In genomic region chr19:37174716-37175435, GRCm38 (mm10) we compare ENCODE assay signal across 8 mouse cellular contexts. TPM values are rescaled to one million over a fixed set of nuclear protein-coding genes. Genes with fewer than 3 reads are reported as not detected.
A peak's percentile ranks its signal among the peaks of the same experiment; 100 is the strongest.
DNase-seq lines count a peak whose midpoint lies in the region; ATAC-seq and TF ChIP-seq lines count a peak whose summit lies in the region.

No protein-coding gene starts in this region.

- peak; percentile 81 for ATAC-seq in forebrain, embryonic 11.5 days (replicated peaks; ENCODE audit: low FRiP score)
- peak; percentile 63 for ATAC-seq in heart, embryonic 16.5 days (replicated peaks; ENCODE audit: extremely low read depth, insufficient read depth, low FRiP score)
- ATAC-seq in liver, embryonic 16.5 days (ENCODE audit: low read depth) = peak; percentile 23; the same call in 1 of the 2 replicates
- peak; percentile 69 for ATAC-seq in neural tube, embryonic 14.5 days (ENCODE audit: low read depth)

- no peak for TF ChIP-seq CTCF in bone marrow, adult 2 months (IDR thresholded peaks at IDR 0.05; ENCODE audit: control insufficient read depth, insufficient read depth, low read length)
- TF ChIP-seq CTCF in thymus, adult 2 months (IDR thresholded peaks at IDR 0.05; ENCODE audit: borderline replicate concordance, control insufficient read depth, extremely low read depth, insufficient read depth, low read length, poor library complexity) = no peak

- H3K9me3 ChIP-seq in forebrain, embryonic 11.5 days (ENCODE audit: control insufficient read depth, low read length) = no peaks in the 10 kb centered on the region
- H3K9me3 ChIP-seq in heart, embryonic 16.5 days (replicated peaks; ENCODE audit: control insufficient read depth, low read length) = no peaks in the 10 kb centered on the region
- no peaks in the 10 kb centered on the region for H3K9me3 ChIP-seq in liver, embryonic 16.5 days (replicated peaks; ENCODE audit: control insufficient read depth, low read length)
- H3K9me3 ChIP-seq in neural tube, embryonic 14.5 days (ENCODE audit: control insufficient read depth, low read length) = no peaks in the 10 kb centered on the region

- peak overlapping the region; percentile 63 for H3K9ac ChIP-seq in forebrain, embryonic 11.5 days (ENCODE audit: low read length)
- peak overlapping the region; percentile 97 for H3K9ac ChIP-seq in heart, embryonic 16.5 days (ENCODE audit: low read length)
- H3K9ac ChIP-seq in liver, embryonic 16.5 days (ENCODE audit: low read depth, low read length) = peak overlapping the region; percentile 62
- peak overlapping the region; percentile 83 for H3K9ac ChIP-seq in neural tube, embryonic 14.5 days (replicated peaks; ENCODE audit: low read depth, low read length)

- under 1% methylated on average over 36 of the region's 36 CpGs for WGBS in bone marrow, adult 2 months
- WGBS in forebrain, embryonic 11.5 days = 0% methylated on average over 36 of the region's 36 CpGs
- WGBS in heart, embryonic 16.5 days = under 1% methylated on average over 36 of the region's 36 CpGs
- WGBS in liver, embryonic 16.5 days (ENCODE audit: insufficient replicate concordance) = 1% methylated on average over 36 of the region's 36 CpGs
- WGBS in neural tube, embryonic 14.5 days = under 1% methylated on average over 36 of the region's 36 CpGs
- WGBS in thymus, adult 2 months = under 1% methylated on average over 36 of the region's 36 CpGs

- no peaks in the 10 kb centered on the region; the same call in 1 of the 2 replicates for H3K4me1 ChIP-seq in bone marrow, adult 2 months (ENCODE audit: control insufficient read depth, insufficient read depth, low read length)
- peaks cover 7% of the 10 kb centered on the region; the same call in 1 of the 2 replicates for H3K4me1 ChIP-seq in forebrain, embryonic 11.5 days (replicated peaks; ENCODE audit: control insufficient read depth, insufficient read depth, low read length)
- peaks cover 13% of the 10 kb centered on the region for H3K4me1 ChIP-seq in heart, embryonic 16.5 days (ENCODE audit: control insufficient read depth, insufficient read depth, low read length)
- peaks cover 31% of the 10 kb centered on the region for H3K4me1 ChIP-seq in liver, embryonic 16.5 days (ENCODE audit: control insufficient read depth, low read depth, low read length)
- H3K4me1 ChIP-seq in neural tube, embryonic 14.5 days (ENCODE audit: control insufficient read depth, insufficient read depth, low read length) = peaks cover 15% of the 10 kb centered on the region; the same call in 1 of the 2 replicates
- no peaks in the 10 kb centered on the region; the same call in 1 of the 2 replicates for H3K4me1 ChIP-seq in thymus, adult 2 months (replicated peaks; ENCODE audit: control insufficient read depth, insufficient read depth, low read length)

- peak overlapping the region; percentile 75 for H3K4me3 ChIP-seq in bone marrow, adult 2 months (replicated peaks; ENCODE audit: control insufficient read depth, low read depth, low read length)
- H3K4me3 ChIP-seq in forebrain, embryonic 11.5 days (ENCODE audit: low read depth, low read length) = peak overlapping the region; percentile 69
- H3K4me3 ChIP-seq in heart, embryonic 16.5 days (ENCODE audit: low read length) = peak overlapping the region; percentile 85
- peak overlapping the region; percentile 69 for H3K4me3 ChIP-seq in liver, embryonic 16.5 days (ENCODE audit: low read depth, low read length)
- peak overlapping the region; percentile 75 for H3K4me3 ChIP-seq in neural tube, embryonic 14.5 days (ENCODE audit: low read depth, low read length)
- peak overlapping the region; percentile 34 for H3K4me3 ChIP-seq in thymus, adult 2 months (ENCODE audit: control insufficient read depth, insufficient read depth, low read length)

- peak; percentile 49 for DNase-seq in CD4-positive helper T cell, adult 2 months (ENCODE audit: low read depth, low spot score)
- peak; percentile 84 for DNase-seq in forebrain, embryonic 11.5 days (ENCODE audit: low spot score)
- DNase-seq in kidney, postnatal 36 days = peak; percentile 72 to 85
- peak; percentile 6 for DNase-seq in thymus, adult 2 months

- peak overlapping the region; percentile 98 for H3K4me2 ChIP-seq in forebrain, embryonic 11.5 days (ENCODE audit: low read depth, low read length, severe bottlenecking)
- H3K4me2 ChIP-seq in heart, embryonic 16.5 days (ENCODE audit: low read depth, low read length) = peak overlapping the region; percentile 88
- H3K4me2 ChIP-seq in liver, embryonic 16.5 days (ENCODE audit: low read depth, low read length) = peak overlapping the region; percentile 91
- peak overlapping the region; percentile 99 for H3K4me2 ChIP-seq in neural tube, embryonic 14.5 days (ENCODE audit: low read depth, low read length)

- no peak for TF ChIP-seq POLR2A in bone marrow, adult 2 months (IDR thresholded peaks at IDR 0.05; ENCODE audit: borderline replicate concordance, control insufficient read depth, low read depth, low read length)
- TF ChIP-seq POLR2A in thymus, adult 2 months (IDR thresholded peaks at IDR 0.05; ENCODE audit: control insufficient read depth, extremely low read depth, insufficient read depth, low read length, poor library complexity) = no peak

- H3K36me3 ChIP-seq in forebrain, embryonic 11.5 days (ENCODE audit: control insufficient read depth, insufficient read depth, low read length) = no peaks in the 10 kb centered on the region
- H3K36me3 ChIP-seq in heart, embryonic 16.5 days (ENCODE audit: control insufficient read depth, insufficient read depth) = peaks cover 4% of the 10 kb centered on the region
- peaks cover 7% of the 10 kb centered on the region for H3K36me3 ChIP-seq in liver, embryonic 16.5 days (ENCODE audit: control insufficient read depth, insufficient read depth)
- H3K36me3 ChIP-seq in neural tube, embryonic 14.5 days (ENCODE audit: control insufficient read depth, insufficient read depth, low read length) = no peaks in the 10 kb centered on the region
- H3K36me3 ChIP-seq in thymus, adult 2 months (ENCODE audit: control insufficient read depth, insufficient read depth, low read length) = no peaks in the 10 kb centered on the region

- H3K27me3 ChIP-seq in forebrain, embryonic 11.5 days (ENCODE audit: control insufficient read depth, insufficient read depth, low read length) = peaks cover 11% of the 10 kb centered on the region
- H3K27me3 ChIP-seq in heart, embryonic 16.5 days (ENCODE audit: control insufficient read depth, insufficient read depth, low read length) = 0 out of 2 replicates have a peak, but pooled peaks cover 2% of the 10 kb centered on the region
- H3K27me3 ChIP-seq in liver, embryonic 16.5 days (ENCODE audit: control insufficient read depth, insufficient read depth, low read depth, low read length) = peaks cover 47% of the 10 kb centered on the region
- H3K27me3 ChIP-seq in neural tube, embryonic 14.5 days (ENCODE audit: control insufficient read depth, insufficient read depth, low read length) = no peaks in the 10 kb centered on the region
- H3K27me3 ChIP-seq in thymus, adult 2 months (ENCODE audit: control insufficient read depth, insufficient read depth, low read length) = peaks cover 15% of the 10 kb centered on the region

- peak overlapping the region; percentile 38 for H3K27ac ChIP-seq in bone marrow, adult 2 months (ENCODE audit: control insufficient read depth, insufficient read depth, low read depth, low read length, poor library complexity)
- H3K27ac ChIP-seq in forebrain, embryonic 11.5 days (ENCODE audit: low read depth, low read length) = 0 out of 2 replicates have a peak overlapping the region, but pooled peaks have one; percentile 31
- peak overlapping the region; percentile 97 for H3K27ac ChIP-seq in heart, embryonic 16.5 days (ENCODE audit: low read length)
- H3K27ac ChIP-seq in liver, embryonic 16.5 days (ENCODE audit: low read length) = peak overlapping the region; percentile 62
- peak overlapping the region; percentile 90 for H3K27ac ChIP-seq in neural tube, embryonic 14.5 days (ENCODE audit: low read depth, low read length)
- no peak overlapping the region for H3K27ac ChIP-seq in thymus, adult 2 months (ENCODE audit: control insufficient read depth, insufficient read depth, low read length)

RNA-seq across cellular contexts. Expression of gene March5, which starts 32.5 kb away (rescaled TPM):
- 103 and 126 TPM in 2 replicates for polyA plus RNA-seq in bone marrow, adult 2 months (2011; ENCODE audit: insufficient read depth, insufficient read length, low replicate concordance, missing spikeins)
- polyA plus RNA-seq in forebrain, embryonic 11.5 days (2014; fragmentation: Nextera tagmentation; extraction: Ambion mirVana) = 146 and 165 TPM in 2 replicates
- polyA plus RNA-seq in heart, embryonic 16.5 days (2015; fragmentation: Nextera tagmentation; extraction: Ambion mirVana) = 77.0 and 80.2 TPM in 2 replicates
- 143 and 145 TPM in 2 replicates for polyA plus RNA-seq in liver, embryonic 16.5 days (2015; fragmentation: Nextera tagmentation; extraction: Ambion mirVana)
- 121 and 126 TPM in 2 replicates for polyA plus RNA-seq in neural tube, embryonic 14.5 days (2014; fragmentation: Nextera tagmentation; extraction: Ambion mirVana)
- polyA plus RNA-seq in thymus, adult 2 months (2012; rRNA removed) = 34.4 and 55.9 TPM in 2 replicates

RNA-seq across cellular contexts. Expression of gene Cpeb3, which starts 33.5 kb away (rescaled TPM):
- 6.1 and 9.1 TPM in 2 replicates for polyA plus RNA-seq in bone marrow, adult 2 months (2011; ENCODE audit: insufficient read depth, insufficient read length, low replicate concordance, missing spikeins)
- polyA plus RNA-seq in forebrain, embryonic 11.5 days (2014; fragmentation: Nextera tagmentation; extraction: Ambion mirVana) = 1.6 and 2.4 TPM in 2 replicates
- polyA plus RNA-seq in heart, embryonic 16.5 days (2015; fragmentation: Nextera tagmentation; extraction: Ambion mirVana) = 7.4 and 8.2 TPM in 2 replicates
- 3.7 and 3.8 TPM in 2 replicates for polyA plus RNA-seq in liver, embryonic 16.5 days (2015; fragmentation: Nextera tagmentation; extraction: Ambion mirVana)
- 13.3 and 14.7 TPM in 2 replicates for polyA plus RNA-seq in neural tube, embryonic 14.5 days (2014; fragmentation: Nextera tagmentation; extraction: Ambion mirVana)
- polyA plus RNA-seq in thymus, adult 2 months (2012; rRNA removed) = 3.5 and 3.8 TPM in 2 replicates

Comparison
In these comparisons a context has a peak if more than half of its experiments do, and no peak if none do; other contexts are left out.
1. DNase-seq: peak in every context shown above with its lines; median percentile 84 in forebrain, embryonic 11.5 days; 78 in kidney, postnatal 36 days; 49 in CD4-positive helper T cell, adult 2 months; 6 in thymus, adult 2 months.
2. H3K4me3 ChIP-seq: peak in every context shown above with its lines; median percentile 85 in heart, embryonic 16.5 days; 75 in bone marrow, adult 2 months; 75 in neural tube, embryonic 14.5 days; 69 in forebrain, embryonic 11.5 days; 69 in liver, embryonic 16.5 days; 34 in thymus, adult 2 months.
3. ATAC-seq: peak in every context shown above with its lines; median percentile 81 in forebrain, embryonic 11.5 days; 69 in neural tube, embryonic 14.5 days; 63 in heart, embryonic 16.5 days; 23 in liver, embryonic 16.5 days.